Mouse (Mus musculus) MEL (cell line): Measurements from ENCODE around the gene Nepro. TPM values are rescaled to one million over a fixed set of nuclear protein-coding genes. Genes with fewer than 3 reads are reported as not detected.

ENCODE experiments used
- DNase-seq: peaks from one replicate; pipeline ENCODE4 v3.0.0; 2011; ENCODE audit warnings: low read depth, low spot score
- H3K27ac ChIP-seq: 2 replicates; pipeline ENCODE4 v1.5.1; 2012; ENCODE audit warnings: low read depth, mild to moderate bottlenecking, control low read depth, low read length, moderate library complexity; ENCODE audit not compliant: control insufficient read depth
- H3K27me3 ChIP-seq, 2 experiments: fragments of 150-350 bp in 1 of 2; sonication (generic) in 1 of 2; 2 replicates each; pipeline ENCODE4 v1.6.1; 2012; ENCODE audit warnings: low read length in 2 of 2, mild to moderate bottlenecking in 2 of 2, improper control_type of control experiment in 1 of 2, moderate library complexity in 1 of 2; ENCODE audit not compliant: insufficient read depth in 2 of 2, control insufficient read depth in 1 of 2
- H3K36me3 ChIP-seq, 2 experiments: 2 replicates each; pipeline ENCODE4 v1.6.1; 2012 to 2014; ENCODE audit warnings: low read length in 2 of 2, improper control_type of control experiment in 1 of 2, inconsistent platforms in 1 of 2, mild to moderate bottlenecking in 1 of 2; ENCODE audit not compliant: insufficient read depth in 2 of 2, control insufficient read depth in 1 of 2
- H3K4me1 ChIP-seq, 2 experiments: fragments of 150-350 bp in 1 of 2; sonication (generic) in 1 of 2; 2 replicates each; pipeline ENCODE4 v1.6.1; 2012; ENCODE audit warnings: low read length in 2 of 2, improper control_type of control experiment in 1 of 2, mild to moderate bottlenecking in 1 of 2; ENCODE audit not compliant: insufficient read depth in 2 of 2, control insufficient read depth in 1 of 2
- H3K4me3 ChIP-seq, 2 experiments: fragments of 150-350 bp in 1 of 2; sonication (generic) in 1 of 2; 2 replicates each; pipeline ENCODE4 v1.5.1; 2012; ENCODE audit warnings: low read depth in 2 of 2, low read length in 2 of 2, mild to moderate bottlenecking in 2 of 2, moderate library complexity in 2 of 2, control low read depth in 1 of 2, improper control_type of control experiment in 1 of 2; ENCODE audit not compliant: control insufficient read depth in 1 of 2, insufficient read depth in 1 of 2
- H3K79me2 ChIP-seq: 2 replicates; pipeline ENCODE4 v1.6.1; 2012; ENCODE audit warnings: mild to moderate bottlenecking, low read length, moderate library complexity; ENCODE audit not compliant: control insufficient read depth, poor library complexity, insufficient read depth
- H3K9ac ChIP-seq: 2 replicates; pipeline ENCODE4 v1.6.1; 2012; ENCODE audit warnings: low read depth, mild to moderate bottlenecking, control low read depth, low read length, moderate library complexity; ENCODE audit not compliant: control insufficient read depth, poor library complexity, severe bottlenecking
- H3K9me3 ChIP-seq: fragments of 150-350 bp; sonication (generic); replicated peaks from 2 replicates; pipeline ENCODE4 v1.6.1; 2012; ENCODE audit warnings: mild to moderate bottlenecking, low read length, improper control_type of control experiment, moderate library complexity; ENCODE audit not compliant: insufficient read depth
- BHLHE40 ChIP-seq: IDR thresholded peaks from 2 replicates; pipeline ENCODE4 v1.6.1; 2012; ENCODE audit warnings: low read depth, mild to moderate bottlenecking, inconsistent platforms, low read length, improper control_type of control experiment, borderline replicate concordance
- CHD1 ChIP-seq: IDR thresholded peaks from 2 replicates; pipeline ENCODE4 v1.6.1; 2012; ENCODE audit warnings: low read depth, mild to moderate bottlenecking, inconsistent platforms, low read length, improper control_type of control experiment
- CTCF ChIP-seq, 3 experiments: IDR thresholded peaks in 2 of 3; conservative IDR thresholded peaks in 1 of 3; 2 replicates each; pipeline ENCODE4 v1.5.1; 2011 to 2012; ENCODE audit warnings: low read length in 3 of 3, low read depth in 2 of 3, mild to moderate bottlenecking in 2 of 3, improper control_type of control experiment in 1 of 3, inconsistent platforms in 1 of 3, mixed read lengths in 1 of 3, moderate library complexity in 1 of 3; ENCODE audit not compliant: control insufficient read depth in 1 of 3, insufficient read depth in 1 of 3, poor library complexity in 1 of 3, severe bottlenecking in 1 of 3
- ELF1 ChIP-seq: IDR thresholded peaks from 2 replicates; pipeline ENCODE4 v1.6.1; 2014; ENCODE audit warnings: low read depth, mild to moderate bottlenecking, inconsistent platforms, low read length, improper control_type of control experiment, moderate library complexity
- EP300 ChIP-seq, 2 experiments: IDR thresholded peaks; 2 replicates each; pipeline ENCODE4 v1.6.1; 2011; ENCODE audit warnings: improper control_type of control experiment in 2 of 2, low read length in 2 of 2, low read depth in 1 of 2, mild to moderate bottlenecking in 1 of 2
- GATA1 ChIP-seq: IDR thresholded peaks from 2 replicates; pipeline ENCODE4 v1.6.1; 2011; ENCODE audit warnings: low read depth, low read length, improper control_type of control experiment
- HCFC1 ChIP-seq: IDR thresholded peaks from 2 replicates; pipeline ENCODE4 v1.6.1; 2012; ENCODE audit warnings: low read depth, mild to moderate bottlenecking, inconsistent platforms, low read length, improper control_type of control experiment, moderate library complexity
- KAT2A ChIP-seq: conservative IDR thresholded peaks from 2 replicates; pipeline ENCODE4 v1.6.1; 2012; ENCODE audit warnings: low read depth, low read length, improper control_type of control experiment, inconsistent platforms
- MAFK ChIP-seq: IDR thresholded peaks from 2 replicates; pipeline ENCODE4 v1.6.1; 2011; ENCODE audit warnings: low read depth, mild to moderate bottlenecking, low read length, improper control_type of control experiment, borderline replicate concordance
- MAZ ChIP-seq: IDR thresholded peaks from 2 replicates; pipeline ENCODE4 v1.6.1; 2012; ENCODE audit warnings: low read depth, mild to moderate bottlenecking, inconsistent platforms, low read length, improper control_type of control experiment
- MEF2A ChIP-seq: IDR thresholded peaks from 2 replicates; pipeline ENCODE4 v1.6.1; 2014; ENCODE audit warnings: low read depth, mild to moderate bottlenecking, inconsistent platforms, low read length, improper control_type of control experiment; ENCODE audit not compliant: poor library complexity, insufficient replicate concordance, severe bottlenecking; ENCODE audit errors: extremely low read depth
- MXI1 ChIP-seq: IDR thresholded peaks from 2 replicates; pipeline ENCODE4 v1.6.1; 2011; ENCODE audit warnings: mild to moderate bottlenecking, low read depth, low read length, improper control_type of control experiment
- MYC ChIP-seq: IDR thresholded peaks from 2 replicates; pipeline ENCODE4 v1.6.1; 2011; ENCODE audit warnings: low read depth, mild to moderate bottlenecking, low read length, improper control_type of control experiment, moderate library complexity
- POLR2A ChIP-seq, 2 experiments: IDR thresholded peaks; 2 replicates each; pipeline ENCODE4 v1.6.1; 2011 to 2012; ENCODE audit warnings: low read length in 2 of 2, mild to moderate bottlenecking in 2 of 2, control low read depth in 1 of 2, improper control_type of control experiment in 1 of 2, low read depth in 1 of 2, moderate library complexity in 1 of 2; ENCODE audit not compliant: control insufficient read depth in 1 of 2, insufficient read depth in 1 of 2, poor library complexity in 1 of 2
- POLR2AphosphoS2 ChIP-seq: IDR thresholded peaks from 2 replicates; pipeline ENCODE4 v1.6.1; 2011; ENCODE audit warnings: low read length, improper control_type of control experiment
- POLR2AphosphoS5 ChIP-seq: IDR thresholded peaks from 2 replicates; pipeline ENCODE4 v1.6.1; 2012; ENCODE audit warnings: low read depth, borderline replicate concordance, mild to moderate bottlenecking, inconsistent platforms, low read length, moderate library complexity, mixed read lengths
- RAD21 ChIP-seq: IDR thresholded peaks from 2 replicates; pipeline ENCODE4 v1.6.1; 2011; ENCODE audit warnings: mild to moderate bottlenecking, low read depth, low read length, improper control_type of control experiment
- SIN3A ChIP-seq: IDR thresholded peaks from 2 replicates; pipeline ENCODE4 v1.6.1; 2012; ENCODE audit warnings: low read length, improper control_type of control experiment, inconsistent platforms
- SMC3 ChIP-seq: IDR thresholded peaks from 2 replicates; pipeline ENCODE4 v1.6.1; 2011; ENCODE audit warnings: low read depth, low read length, improper control_type of control experiment
- TAL1 ChIP-seq: IDR thresholded peaks from 2 replicates; pipeline ENCODE4 v1.6.1; 2012; ENCODE audit warnings: mild to moderate bottlenecking, inconsistent platforms, low read length, moderate library complexity, mixed read lengths
- TBP ChIP-seq: IDR thresholded peaks from 2 replicates; pipeline ENCODE4 v1.8.0; 2011; ENCODE audit warnings: low read depth, low read length, improper control_type of control experiment
- UBTF ChIP-seq: IDR thresholded peaks from 2 replicates; pipeline ENCODE4 v1.6.1; 2012; ENCODE audit warnings: low read depth, mild to moderate bottlenecking, inconsistent platforms, low read length, improper control_type of control experiment, moderate library complexity, borderline replicate concordance; ENCODE audit not compliant: insufficient read depth
- ZMIZ1 ChIP-seq: IDR thresholded peaks from 2 replicates; pipeline ENCODE4 v1.6.1; 2012; ENCODE audit warnings: low read depth, mild to moderate bottlenecking, inconsistent platforms, low read length, improper control_type of control experiment, moderate library complexity
- ZNF384 ChIP-seq: IDR thresholded peaks from 2 replicates; pipeline ENCODE4 v1.6.1; 2012; ENCODE audit warnings: low read depth, mild to moderate bottlenecking, inconsistent platforms, low read length, improper control_type of control experiment
- polyA plus RNA-seq, 2 experiments: library from polyadenylated mRNA; stranded (reverse) in 1 of 2; unstranded in 1 of 2; fragments of >175 nt in 1 of 2; fragments of >200 nt in 1 of 2; gene quantifications; 2 replicates each; pipeline versions ENCODE4 v1.2.1 to v1.2.4; 2012; ENCODE audit warnings: low replicate concordance in 2 of 2, low read depth in 1 of 2; ENCODE audit not compliant: insufficient read length in 2 of 2, insufficient read depth in 1 of 2, missing spikeins in 1 of 2
- total RNA-seq: library from RNA; depleted of rRNA; stranded (reverse); fragments of 300-350 nt; gene quantifications from 2 replicates; pipeline ENCODE4 v1.2.3, GENCODE M21; 2012

Gene Nepro
- total and polyA plus RNA-seq, 3 experiments, result 8.8 to 20.8 TPM; not detected in 1

GRCm38 (mm10) chr16:44766320-44766892 is 42.3 kb downstream of the Nepro start:
- Histone ChIP-seq H3K9me3 (no peaks in the 10 kb centered on the region), H3K4me3 (peak overlapping the region; percentile 63 to 67), H3K36me3 (peaks cover 0 to 17% of the 10 kb centered on the region in 2 experiments; a peak in 2 of 4 replicates), H3K27me3 (no peaks in the 10 kb centered on the region), H3K4me1 (peaks cover 0 to 7% of the 10 kb centered on the region in 2 experiments; a peak in 2 of 4 replicates), H3K79me2 (no peaks in the 10 kb centered on the region), H3K9ac (peak overlapping the region; percentile 62), H3K27ac (peak overlapping the region; percentile 64)
- DNase-seq, result peak; percentile 37
- TF ChIP-seq MAZ (no peak), RAD21 (no peak), MXI1 (no peak), BHLHE40 (no peak), ZNF384 (peak; percentile 73), UBTF (no peak), CHD1 (no peak), ELF1 (no peak)

GRCm38 (mm10) chr16:44767506-44767905 is 43.4 kb downstream of the Nepro start:
- H3K4me3 ChIP-seq, result peak overlapping the region; percentile 36 to 69
- H3K9me3 ChIP-seq, result no peaks in the 10 kb centered on the region
- TF ChIP-seq ZNF384 (no peak), SMC3 (no peak), ELF1 (no peak), KAT2A (no peak), HCFC1 (no peak), MAZ (no peak), ZMIZ1 (no peak), RAD21 (no peak), TBP (no peak), UBTF (no peak)
- no peaks in the 10 kb centered on the region for H3K79me2 ChIP-seq
- peaks cover 4 to 9% of the 10 kb centered on the region in 2 experiments for H3K4me1 ChIP-seq
- H3K27me3 ChIP-seq, result no peaks in the 10 kb centered on the region
- peak; percentile 65 for DNase-seq
- peak overlapping the region; percentile 9; the same call in 1 of the 2 replicates for H3K27ac ChIP-seq
- H3K9ac ChIP-seq, result peak overlapping the region; percentile 38
- H3K36me3 ChIP-seq, result peaks cover 0 to 20% of the 10 kb centered on the region in 2 experiments; a peak in 2 of 4 replicates

- Histone ChIP-seq H3K9me3 (no peaks in the 10 kb centered on the region), H3K9ac (peak overlapping the region; percentile 38), H3K4me3 (peak overlapping the region; percentile 36 to 69), H3K4me1 (peaks cover 6 to 12% of the 10 kb centered on the region in 2 experiments), H3K36me3 (peaks cover 0 to 23% of the 10 kb centered on the region in 2 experiments; a peak in 2 of 4 replicates), H3K27ac (peak overlapping the region; percentile 9; the same call in 1 of the 2 replicates), H3K79me2 (no peaks in the 10 kb centered on the region), H3K27me3 (no peaks in the 10 kb centered on the region)
- peak; percentile 82 for DNase-seq
- TF ChIP-seq MYC (0 out of 2 replicates have a peak, but pooled peaks have one; percentile 27), POLR2AphosphoS5 (no peak), SMC3 (peak; percentile 88), EP300 (IDR thresholded peaks at IDR 0.05; ENCODE audit: low read depth in 1 of 2, low read length in 2 of 2) (peak in 1 of 2 experiments; percentile 11; a peak in 2 of 4 replicates), MEF2A (no peak), CTCF (IDR thresholded peaks at IDR 0.05 in 2 of 3, conservative IDR thresholded peaks at IDR 0.05 in 1 of 3; ENCODE audit: control insufficient read depth in 1 of 3, insufficient read depth in 1 of 3, low read depth in 2 of 3, low read length in 3 of 3, poor library complexity in 1 of 3, severe bottlenecking in 1 of 3) (peak; percentile 44 to 87 (median 65)), TAL1 (no peak), POLR2A (IDR thresholded peaks at IDR 0.05; ENCODE audit: control insufficient read depth in 1 of 2, insufficient read depth in 1 of 2, low read depth in 1 of 2, low read length in 2 of 2, poor library complexity in 1 of 2) (no peak), MAZ (no peak), TBP (no peak), SIN3A (peak; percentile 83), MAFK (no peak), POLR2AphosphoS2 (no peak), HCFC1 (no peak), GATA1 (peak; percentile 30; the same call in 1 of the 2 replicates)
These were observed 43.9 kb downstream of the Nepro start for GRCm38 (mm10) chr16:44767967-44768366.
